Mouse (Mus musculus) stomach, postnatal 0 days (tissue): ENCODE data around the gene Dnase2a.

Source experiments
- CTCF ChIP-seq: IDR thresholded peaks from 2 replicates; pipeline ENCODE4 v1.5.1; 2016; ENCODE audit warnings: antibody characterized with exemption, low read depth, mild to moderate bottlenecking, moderate library complexity
- EP300 ChIP-seq: optimal IDR thresholded peaks from 2 replicates; pipeline ENCODE3; 2016; ENCODE audit warnings: antibody characterized with exemption

GRCm38 (mm10) chr8:84911854-84912253 is 3.5 kb downstream of the Dnase2a start:
- TF ChIP-seq CTCF (no peak), EP300 (no peak)
